ENCODE assay signal across 22 mouse cellular contexts in the genomic region with DNA sequence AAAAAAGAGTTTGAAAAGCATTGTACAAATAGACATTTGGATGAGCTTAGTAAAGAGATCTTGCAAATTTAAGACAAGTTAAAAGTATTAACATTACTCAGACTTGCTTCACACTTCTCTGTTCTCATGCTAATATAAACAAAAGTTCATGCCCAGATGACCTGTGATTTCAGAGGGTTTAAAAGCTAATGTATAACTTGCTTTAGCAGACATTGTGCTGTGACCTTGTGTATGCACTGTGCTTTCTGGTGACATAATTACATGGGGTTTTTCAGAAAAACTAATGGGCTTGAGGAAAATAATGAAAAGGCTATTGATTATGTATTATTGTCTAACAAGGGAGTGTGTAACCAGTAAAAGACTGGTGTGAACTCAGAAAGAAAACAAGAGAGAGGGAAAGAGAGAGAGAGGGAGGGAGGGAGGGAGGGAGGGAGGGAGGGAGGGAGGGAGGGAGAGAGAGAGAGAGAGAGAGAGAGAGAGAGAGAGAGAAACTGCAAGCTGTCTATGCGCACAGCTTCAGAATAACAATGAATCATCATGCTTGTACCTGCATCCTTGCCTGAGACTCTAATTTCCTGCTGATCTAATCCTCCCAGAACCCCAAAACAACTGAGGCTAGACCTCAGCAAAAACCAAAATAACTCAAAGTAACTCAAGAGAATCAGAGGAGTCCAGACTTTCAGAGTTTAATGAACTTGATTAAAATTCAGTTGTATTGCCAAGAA.
"Had no signal": no experiment of that assay in that cellular context is flagged by ENCODE, and none has a peak within 500 bp of the region (broad histone marks: within the 10 kb centered on the region; RNA-seq: fewer than 3 reads in every experiment).

No protein-coding gene starts in this region.

- ATAC-seq: hindbrain, postnatal 0 days; intestine, embryonic 16.5 days had no signal

- H3K4me3 ChIP-seq: gastrocnemius, adult 2 months; heart, embryonic 10.5 days; heart, embryonic 12.5 days; hindbrain, embryonic 10.5 days; hindbrain, embryonic 12.5 days; hindbrain, embryonic 15.5 days; limb, embryonic 13.5 days; limb, embryonic 15.5 days had no signal

- DNase-seq: gastrocnemius, adult 2 months; gastrocnemius, postnatal 10 days; gastrocnemius, postnatal 25 days; heart, adult 18-20 months; heart, postnatal 10 days; heart, postnatal 4 days; kidney, adult 18-20 months; kidney, postnatal 14 days; layer of hippocampus, adult 9-11 months; layer of hippocampus, postnatal 36 days; left cerebral cortex, postnatal 4 days; lung, adult 18-20 months had no signal

- H3K4me1 ChIP-seq: heart, embryonic 10.5 days; heart, embryonic 12.5 days; hindbrain, embryonic 10.5 days; hindbrain, embryonic 12.5 days; hindbrain, embryonic 15.5 days; limb, embryonic 13.5 days; limb, embryonic 15.5 days had no signal

- H3K36me3 ChIP-seq: heart, embryonic 10.5 days; heart, embryonic 12.5 days; hindbrain, embryonic 10.5 days; hindbrain, embryonic 12.5 days; hindbrain, embryonic 15.5 days; limb, embryonic 13.5 days; limb, embryonic 15.5 days had no signal

- H3K27me3 ChIP-seq: heart, embryonic 12.5 days; hindbrain, embryonic 12.5 days; hindbrain, embryonic 15.5 days; limb, embryonic 13.5 days; limb, embryonic 15.5 days had no signal

- H3K4me2 ChIP-seq: heart, embryonic 12.5 days; hindbrain, embryonic 12.5 days; hindbrain, embryonic 15.5 days; limb, embryonic 13.5 days; limb, embryonic 15.5 days had no signal

- H3K9me3 ChIP-seq: heart, embryonic 10.5 days; heart, embryonic 12.5 days; hindbrain, embryonic 10.5 days; hindbrain, embryonic 12.5 days; hindbrain, embryonic 15.5 days; limb, embryonic 13.5 days; limb, embryonic 15.5 days had no signal

- H3K9ac ChIP-seq: heart, embryonic 12.5 days; hindbrain, embryonic 12.5 days; hindbrain, embryonic 15.5 days; limb, embryonic 13.5 days; limb, embryonic 15.5 days; liver, embryonic 14.5 days had no signal

- H3K27ac ChIP-seq: gastrocnemius, adult 2 months; heart, embryonic 10.5 days; hindbrain, embryonic 10.5 days; hindbrain, embryonic 12.5 days; hindbrain, embryonic 15.5 days; hindbrain, postnatal 0 days; limb, embryonic 13.5 days; limb, embryonic 15.5 days; liver, embryonic 14.5 days had no signal
